ENCODE assay signal across 8 mouse cellular contexts in the genomic region with DNA sequence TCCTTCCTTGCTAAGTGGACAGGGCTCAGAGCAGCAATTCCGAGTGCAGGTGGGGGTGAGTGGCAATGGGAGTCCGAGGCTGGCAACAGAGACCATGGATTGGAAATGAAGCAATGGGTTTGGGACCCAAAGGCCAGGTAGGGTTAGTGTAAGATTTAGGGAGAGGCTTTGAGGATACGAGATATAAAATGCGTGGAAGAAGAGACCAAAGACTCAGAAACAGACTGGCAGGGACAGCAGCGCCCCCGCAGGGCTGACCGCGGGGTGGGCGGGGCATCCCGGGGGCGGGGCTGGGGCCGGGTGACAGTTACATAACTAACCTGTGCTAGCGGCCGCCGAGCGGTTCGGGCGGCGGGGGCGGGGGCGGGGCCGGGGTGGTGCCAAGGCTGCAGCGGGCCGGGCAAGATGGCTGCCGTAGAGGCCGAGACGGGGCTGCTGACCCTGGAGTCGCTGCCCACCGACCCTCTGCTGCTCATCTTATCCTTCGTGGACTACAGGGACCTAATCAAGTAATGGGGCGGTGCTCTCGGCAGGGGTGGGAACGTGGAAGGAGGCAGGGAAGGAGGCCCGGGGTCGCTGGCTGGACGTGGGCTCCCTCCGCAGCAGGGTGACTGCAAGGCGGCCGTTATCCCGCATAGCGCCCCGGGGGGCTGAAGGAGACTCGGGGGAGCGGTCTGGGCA. TPM values are rescaled to one million over a fixed set of nuclear protein-coding genes. Genes with fewer than 3 reads are reported as not detected.
A peak's percentile ranks its signal among the peaks of the same experiment; 100 is the strongest.
DNase-seq lines count a peak whose midpoint lies in the region; ATAC-seq and TF ChIP-seq lines count a peak whose summit lies in the region.

TSS of gene Fbxo3 (plus strand) at position 264 of the 681 bp plus-strand sequence.

- peak within 1 kb of the TSS; percentile 84 for H3K4me2 ChIP-seq in forebrain, embryonic 14.5 days (ENCODE audit: low read length)
- peak within 1 kb of the TSS; percentile 78 for H3K4me2 ChIP-seq in liver, embryonic 16.5 days (ENCODE audit: low read depth, low read length)
- peak within 1 kb of the TSS; percentile 92 for H3K4me2 ChIP-seq in neural tube, embryonic 12.5 days (replicated peaks)
- H3K4me2 ChIP-seq in stomach, postnatal 0 days (replicated peaks; ENCODE audit: low read depth), result peak within 1 kb of the TSS; percentile 87

- peaks cover 23% of the 10 kb centered on the region for H3K4me1 ChIP-seq in E14TG2a.4 (replicated peaks; ENCODE audit: low read depth, low read length)
- H3K4me1 ChIP-seq in forebrain, embryonic 14.5 days (ENCODE audit: control insufficient read depth, insufficient read depth, low read length), result peaks cover 14% of the 10 kb centered on the region
- H3K4me1 ChIP-seq in liver, embryonic 16.5 days (ENCODE audit: control insufficient read depth, low read depth, low read length), result peaks cover 15% of the 10 kb centered on the region
- H3K4me1 ChIP-seq in neural tube, embryonic 12.5 days, result peaks cover 14% of the 10 kb centered on the region
- H3K4me1 ChIP-seq in stomach, postnatal 0 days (replicated peaks; ENCODE audit: control insufficient read depth, insufficient read depth), result no peaks in the 10 kb centered on the region

- ATAC-seq in cerebellum, adult (ENCODE audit: insufficient number of reproducible peaks, low FRiP score, low TSS enrichment), result peak; percentile 81
- peak; percentile 98 for ATAC-seq in forebrain, embryonic 14.5 days
- peak; percentile 95 for ATAC-seq in liver, embryonic 16.5 days (ENCODE audit: low read depth)
- peak; percentile 97 for ATAC-seq in neural tube, embryonic 12.5 days (ENCODE audit: low FRiP score, low read depth)
- peak; percentile 96 for ATAC-seq in stomach, postnatal 0 days (ENCODE audit: low FRiP score, low TSS enrichment)

- intact Hi-C loops in heart, postnatal 10 days (cut with DNase I), result no loop called here

- H3K27me3 ChIP-seq in E14TG2a.4 (ENCODE audit: insufficient read depth, low read length), result 0 out of 2 replicates have a peak, but pooled peaks cover 7% of the 10 kb centered on the region
- H3K27me3 ChIP-seq in forebrain, embryonic 14.5 days (replicated peaks; ENCODE audit: control insufficient read depth, insufficient read depth, low read length), result no peaks in the 10 kb centered on the region
- no peaks in the 10 kb centered on the region for H3K27me3 ChIP-seq in liver, embryonic 16.5 days (ENCODE audit: control insufficient read depth, insufficient read depth, low read depth, low read length)
- no peaks in the 10 kb centered on the region for H3K27me3 ChIP-seq in neural tube, embryonic 12.5 days (replicated peaks)
- no peaks in the 10 kb centered on the region for H3K27me3 ChIP-seq in stomach, postnatal 0 days (ENCODE audit: control insufficient read depth, insufficient read depth, low read length)

- no peaks in the 10 kb centered on the region for H3K36me3 ChIP-seq in E14TG2a.4 (ENCODE audit: insufficient read depth, low read length)
- peaks cover 6% of the 10 kb centered on the region; the same call in 1 of the 2 replicates for H3K36me3 ChIP-seq in forebrain, embryonic 14.5 days (ENCODE audit: control insufficient read depth, insufficient read depth, low read length)
- H3K36me3 ChIP-seq in liver, embryonic 16.5 days (ENCODE audit: control insufficient read depth, insufficient read depth), result peaks cover 10% of the 10 kb centered on the region
- H3K36me3 ChIP-seq in neural tube, embryonic 12.5 days, result peaks cover 5% of the 10 kb centered on the region; the same call in 1 of the 2 replicates
- H3K36me3 ChIP-seq in stomach, postnatal 0 days (ENCODE audit: control insufficient read depth, insufficient read depth, low read length), result no peaks in the 10 kb centered on the region

- TF ChIP-seq EP300 in stomach, postnatal 0 days (optimal IDR thresholded peaks at IDR 0.05), result no peak

- WGBS in forebrain, embryonic 14.5 days, result under 1% methylated on average over 34 of the region's 44 CpGs
- WGBS in large intestine, adult 2 months, result 1% methylated on average over 44 of the region's 44 CpGs
- 2% methylated on average over 44 of the region's 44 CpGs for WGBS in liver, embryonic 16.5 days (ENCODE audit: insufficient replicate concordance)
- 1% methylated on average over 44 of the region's 44 CpGs for WGBS in neural tube, embryonic 12.5 days
- WGBS in stomach, postnatal 0 days, result under 1% methylated on average over 44 of the region's 44 CpGs

- peak; percentile 76 for DNase-seq in forebrain, embryonic 14.5 days (ENCODE audit: low spot score)
- DNase-seq in heart, postnatal 10 days, result peak; percentile 90 to 92
- DNase-seq in large intestine, adult 2 months (ENCODE audit: low read depth, low spot score), result no peak
- peak; percentile 95 for DNase-seq in stomach, postnatal 0 days (ENCODE audit: low spot score)

- no peak for TF ChIP-seq CTCF in E14TG2a.4 (conservative IDR thresholded peaks at IDR 0.05; ENCODE audit: low read length)
- peak; percentile 56 for TF ChIP-seq CTCF in stomach, postnatal 0 days (IDR thresholded peaks at IDR 0.05; ENCODE audit: low read depth)

- H3K9ac ChIP-seq in forebrain, embryonic 14.5 days (ENCODE audit: low read length), result peak within 1 kb of the TSS; percentile 93
- H3K9ac ChIP-seq in liver, embryonic 16.5 days (ENCODE audit: low read depth, low read length), result peak within 1 kb of the TSS; percentile 99
- H3K9ac ChIP-seq in neural tube, embryonic 12.5 days, result peak within 1 kb of the TSS; percentile 84
- H3K9ac ChIP-seq in stomach, postnatal 0 days (ENCODE audit: low read length), result peak within 1 kb of the TSS; percentile 97

- H3K9me3 ChIP-seq in E14TG2a.4 (ENCODE audit: low read length), result peaks cover 12% of the 10 kb centered on the region; the same call in 1 of the 2 replicates
- no peaks in the 10 kb centered on the region for H3K9me3 ChIP-seq in forebrain, embryonic 14.5 days (replicated peaks; ENCODE audit: control insufficient read depth, low read length)
- no peaks in the 10 kb centered on the region for H3K9me3 ChIP-seq in liver, embryonic 16.5 days (replicated peaks; ENCODE audit: control insufficient read depth, low read length)
- H3K9me3 ChIP-seq in neural tube, embryonic 12.5 days, result no peaks in the 10 kb centered on the region
- no peaks in the 10 kb centered on the region for H3K9me3 ChIP-seq in stomach, postnatal 0 days (ENCODE audit: control insufficient read depth, low read length)

- peak within 1 kb of the TSS; percentile 39; the same call in 1 of the 2 replicates for H3K27ac ChIP-seq in forebrain, embryonic 14.5 days (ENCODE audit: low read depth, low read length)
- peak within 1 kb of the TSS; percentile 92 for H3K27ac ChIP-seq in liver, embryonic 16.5 days (ENCODE audit: low read length)
- 0 out of 2 replicates have a peak within 1 kb of the TSS, but pooled peaks have one; percentile 18 for H3K27ac ChIP-seq in neural tube, embryonic 12.5 days
- peak within 1 kb of the TSS; percentile 77 for H3K27ac ChIP-seq in stomach, postnatal 0 days (replicated peaks)

- peak within 1 kb of the TSS; percentile 95 for H3K4me3 ChIP-seq in E14TG2a.4 (replicated peaks; ENCODE audit: low read length)
- H3K4me3 ChIP-seq in forebrain, embryonic 14.5 days (ENCODE audit: low read depth, low read length), result peak within 1 kb of the TSS; percentile 85
- H3K4me3 ChIP-seq in liver, embryonic 16.5 days (ENCODE audit: low read depth, low read length), result peak within 1 kb of the TSS; percentile 99
- H3K4me3 ChIP-seq in neural tube, embryonic 12.5 days, result peak within 1 kb of the TSS; percentile 71
- peak within 1 kb of the TSS; percentile 97 for H3K4me3 ChIP-seq in stomach, postnatal 0 days (ENCODE audit: low read depth, low read length)

RNA-seq across cellular contexts. Expression of gene Fbxo3, which starts in this region (rescaled TPM):
- polyA plus RNA-seq in forebrain, embryonic 14.5 days (2014; fragmentation: Nextera tagmentation; extraction: Ambion mirVana), result 56.5 and 66.2 TPM in 2 replicates
- 10 to 100 TPM; 47.6 to 53.3 TPM for total RNA-seq in heart, postnatal 10 days (2021)
- 11.4 and 15.3 TPM in 2 replicates for polyA plus RNA-seq in large intestine, adult 2 months (2012; rRNA removed)
- polyA plus RNA-seq in liver, embryonic 16.5 days (2015; fragmentation: Nextera tagmentation; extraction: Ambion mirVana), result 46.9 and 53.9 TPM in 2 replicates
- polyA plus RNA-seq in neural tube, embryonic 12.5 days (2016; fragmentation: Nextera tagmentation; extraction: Ambion mirVana), result 53.7 and 57.6 TPM in 2 replicates
- 38.4 and 39.4 TPM in 2 replicates for polyA plus RNA-seq in stomach, postnatal 0 days (2015; fragmentation: Nextera tagmentation; extraction: Ambion mirVana)

Comparison
In these comparisons a context has a peak if more than half of its experiments do, and no peak if none do; other contexts are left out.
1. H3K27ac ChIP-seq: peak in every context shown above with its lines; median percentile 92 in liver, embryonic 16.5 days; 77 in stomach, postnatal 0 days; 39 in forebrain, embryonic 14.5 days; 18 in neural tube, embryonic 12.5 days.